Mouse (Mus musculus): ENCODE measurements at regions not wholly inside any gene's neighbourhood (a gene's known extent, or its start where the extent isn't known, plus 50 kb on each side); places are given as distances from the start of the nearest gene placed in this dataset.

- ATAC-seq (replicated peaks; ENCODE audit: poor library complexity) = no peak
Measured at GRCm38 (mm10) chr11:19227716-19228115, 208.9 kb upstream of the Meis1 start.

- peak; percentile 72 for ATAC-seq (replicated peaks; ENCODE audit: poor library complexity)
Measured at GRCm38 (mm10) chr11:19246390-19247114, 227.8 kb upstream of the Meis1 start.

- no peak for ATAC-seq (replicated peaks; ENCODE audit: poor library complexity)
Measured at GRCm38 (mm10) chr11:19253605-19254004, 234.8 kb upstream of the Meis1 start.

- no peak for ATAC-seq (replicated peaks; ENCODE audit: poor library complexity)
Measured at GRCm38 (mm10) chr11:19254183-19254582, 235.4 kb upstream of the Meis1 start.

GRCm38 (mm10) chr11:19257549-19257948 lies 238.8 kb upstream of the Meis1 start:
- no peak for ATAC-seq (replicated peaks; ENCODE audit: poor library complexity)

GRCm38 (mm10) chr11:19262832-19263231 lies 244.0 kb upstream of the Meis1 start:
- no peak for ATAC-seq (replicated peaks; ENCODE audit: poor library complexity)

GRCm38 (mm10) chr11:19264798-19265671 lies 246.2 kb upstream of the Meis1 start:
- no peak for ATAC-seq (replicated peaks; ENCODE audit: poor library complexity)

- no peak for ATAC-seq (replicated peaks; ENCODE audit: poor library complexity)
Measured at GRCm38 (mm10) chr11:19265672-19265972, 246.8 kb upstream of the Meis1 start.

- ATAC-seq (replicated peaks; ENCODE audit: poor library complexity) = no peak
Measured at GRCm38 (mm10) chr11:19290971-19291370, 272.2 kb upstream of the Meis1 start.

GRCm38 (mm10) chr11:19299411-19299810 lies 280.6 kb upstream of the Meis1 start:
- ATAC-seq (replicated peaks; ENCODE audit: poor library complexity) = no peak

GRCm38 (mm10) chr11:19306687-19307086 lies 287.9 kb upstream of the Meis1 start:
- no peak for ATAC-seq (replicated peaks; ENCODE audit: poor library complexity)

GRCm38 (mm10) chr11:19330685-19331239 lies 312.0 kb upstream of the Meis1 start:
- no peak for ATAC-seq (replicated peaks; ENCODE audit: poor library complexity)

GRCm38 (mm10) chr11:19332274-19332673 lies 313.5 kb upstream of the Meis1 start:
- ATAC-seq (replicated peaks; ENCODE audit: poor library complexity) = peak; percentile 85

GRCm38 (mm10) chr11:19332727-19333126 lies 313.9 kb upstream of the Meis1 start:
- no peak for ATAC-seq (replicated peaks; ENCODE audit: poor library complexity)

- 0 out of 2 replicates have a peak, but pooled peaks have one; percentile 31 for ATAC-seq (replicated peaks; ENCODE audit: poor library complexity)
Measured at GRCm38 (mm10) chr11:19333908-19334487, 315.2 kb upstream of the Meis1 start.

- ATAC-seq (replicated peaks; ENCODE audit: poor library complexity) = no peak
Measured at GRCm38 (mm10) chr11:19335384-19335783, 316.6 kb upstream of the Meis1 start.

- no peak for ATAC-seq (replicated peaks; ENCODE audit: poor library complexity)
Measured at GRCm38 (mm10) chr11:19339721-19340317, 321.0 kb upstream of the Meis1 start.

GRCm38 (mm10) chr11:19340889-19341288 lies 322.1 kb upstream of the Meis1 start:
- ATAC-seq (replicated peaks; ENCODE audit: poor library complexity) = no peak

- no peak for ATAC-seq (replicated peaks; ENCODE audit: poor library complexity)
Measured at GRCm38 (mm10) chr11:19341379-19341778, 322.6 kb upstream of the Meis1 start.

GRCm38 (mm10) chr11:19342803-19343202 lies 324.0 kb upstream of the Meis1 start:
- no peak for ATAC-seq (replicated peaks; ENCODE audit: poor library complexity)

GRCm38 (mm10) chr11:19346276-19346826 lies 327.6 kb upstream of the Meis1 start:
- ATAC-seq (replicated peaks; ENCODE audit: poor library complexity) = no peak
